Mouse (Mus musculus): ENCODE results near the gene Spsb2. TPM values are rescaled to one million over a fixed set of nuclear protein-coding genes. Genes with fewer than 3 reads are reported as not detected.
A peak's percentile ranks its signal among the peaks of the same experiment; 100 is the strongest.
"Not testable (repeated sequence)": the region's sequence is repeated elsewhere in the genome, so short reads cannot be mapped to it uniquely, and the experiment has no call there.

The Spsb2 gene
- total RNA-seq, 1 experiment from 2014 or later, result 11.2 TPM

GRCm38 (mm10) chr6:124791911-124792310 lies 16.6 kb upstream of the Spsb2 start:
- ATAC-seq (replicated peaks; ENCODE audit: insufficient number of reproducible peaks, low FRiP score, low TSS enrichment, poor library complexity, severe bottlenecking), result no peak

- no peak for ATAC-seq (replicated peaks; ENCODE audit: insufficient number of reproducible peaks, low FRiP score, low TSS enrichment, poor library complexity, severe bottlenecking)
Observed at GRCm38 (mm10) chr6:124795781-124796180, 12.7 kb upstream of the Spsb2 start.

- no peak for ATAC-seq (replicated peaks; ENCODE audit: insufficient number of reproducible peaks, low FRiP score, low TSS enrichment, poor library complexity, severe bottlenecking)
Observed at GRCm38 (mm10) chr6:124796200-124796599, 12.3 kb upstream of the Spsb2 start.

GRCm38 (mm10) chr6:124802400-124802799 lies 6.1 kb upstream of the Spsb2 start:
- not testable (repeated sequence) for ATAC-seq (replicated peaks; ENCODE audit: insufficient number of reproducible peaks, low FRiP score, low TSS enrichment, poor library complexity, severe bottlenecking)

GRCm38 (mm10) chr6:124803061-124803460 lies 5.4 kb upstream of the Spsb2 start:
- no peak for ATAC-seq (replicated peaks; ENCODE audit: insufficient number of reproducible peaks, low FRiP score, low TSS enrichment, poor library complexity, severe bottlenecking)

- not testable (repeated sequence) for ATAC-seq (replicated peaks; ENCODE audit: insufficient number of reproducible peaks, low FRiP score, low TSS enrichment, poor library complexity, severe bottlenecking)
Observed at GRCm38 (mm10) chr6:124803691-124804090, 4.8 kb upstream of the Spsb2 start.

GRCm38 (mm10) chr6:124804341-124804740 lies 4.1 kb upstream of the Spsb2 start:
- no peak for ATAC-seq (replicated peaks; ENCODE audit: insufficient number of reproducible peaks, low FRiP score, low TSS enrichment, poor library complexity, severe bottlenecking)

GRCm38 (mm10) chr6:124805341-124806321 lies 2.8 kb upstream of the Spsb2 start:
- ATAC-seq (replicated peaks; ENCODE audit: insufficient number of reproducible peaks, low FRiP score, low TSS enrichment, poor library complexity, severe bottlenecking), result peak; percentile 83

- ATAC-seq (replicated peaks; ENCODE audit: insufficient number of reproducible peaks, low FRiP score, low TSS enrichment, poor library complexity, severe bottlenecking), result no peak
Observed at GRCm38 (mm10) chr6:124806446-124807140, 1.9 kb upstream of the Spsb2 start.

GRCm38 (mm10) chr6:124807366-124807765 lies 1.1 kb upstream of the Spsb2 start:
- no peak for ATAC-seq (replicated peaks; ENCODE audit: insufficient number of reproducible peaks, low FRiP score, low TSS enrichment, poor library complexity, severe bottlenecking)

- no peak for ATAC-seq (replicated peaks; ENCODE audit: insufficient number of reproducible peaks, low FRiP score, low TSS enrichment, poor library complexity, severe bottlenecking)
Observed at GRCm38 (mm10) chr6:124807986-124808357, 489 bp upstream of the Spsb2 start.

GRCm38 (mm10) chr6:124809052-124809774 lies 752 bp downstream of the Spsb2 start:
- ATAC-seq (replicated peaks; ENCODE audit: insufficient number of reproducible peaks, low FRiP score, low TSS enrichment, poor library complexity, severe bottlenecking), result peak; percentile 7; the same call in 1 of the 2 replicates

GRCm38 (mm10) chr6:124809775-124810538 lies 1.5 kb downstream of the Spsb2 start:
- ATAC-seq (replicated peaks; ENCODE audit: insufficient number of reproducible peaks, low FRiP score, low TSS enrichment, poor library complexity, severe bottlenecking), result no peak

- not testable (repeated sequence) for ATAC-seq (replicated peaks; ENCODE audit: insufficient number of reproducible peaks, low FRiP score, low TSS enrichment, poor library complexity, severe bottlenecking)
Observed at GRCm38 (mm10) chr6:124810566-124811402, 2.3 kb downstream of the Spsb2 start.

- no peak for ATAC-seq (replicated peaks; ENCODE audit: insufficient number of reproducible peaks, low FRiP score, low TSS enrichment, poor library complexity, severe bottlenecking)
Observed at GRCm38 (mm10) chr6:124811403-124811665, 2.9 kb downstream of the Spsb2 start.

GRCm38 (mm10) chr6:124811701-124812560 lies 3.5 kb downstream of the Spsb2 start:
- ATAC-seq (replicated peaks; ENCODE audit: insufficient number of reproducible peaks, low FRiP score, low TSS enrichment, poor library complexity, severe bottlenecking), result no peak

GRCm38 (mm10) chr6:124812848-124813247 lies 4.4 kb downstream of the Spsb2 start:
- no peak for ATAC-seq (replicated peaks; ENCODE audit: insufficient number of reproducible peaks, low FRiP score, low TSS enrichment, poor library complexity, severe bottlenecking)
